Mouse (Mus musculus) MEL (cell line): ENCODE measurements around the gene Prkce. TPM values are rescaled to one million over a fixed set of nuclear protein-coding genes. Genes with fewer than 3 reads are reported as not detected.
A peak's percentile ranks its signal among the peaks of the same experiment; 100 is the strongest.

Source experiments
- DNase-seq: peaks from one replicate; pipeline ENCODE4 v3.0.0; 2011; ENCODE audit warnings: low read depth, low spot score
- H3K27ac ChIP-seq: 2 replicates; pipeline ENCODE4 v1.5.1; 2012; ENCODE audit warnings: low read depth, mild to moderate bottlenecking, control low read depth, low read length, moderate library complexity; ENCODE audit not compliant: control insufficient read depth
- H3K27me3 ChIP-seq, 2 experiments: fragments of 150-350 bp in 1 of 2; sonication (generic) in 1 of 2; 2 replicates each; pipeline ENCODE4 v1.6.1; 2012; ENCODE audit warnings: low read length in 2 of 2, mild to moderate bottlenecking in 2 of 2, improper control_type of control experiment in 1 of 2, moderate library complexity in 1 of 2; ENCODE audit not compliant: insufficient read depth in 2 of 2, control insufficient read depth in 1 of 2
- H3K36me3 ChIP-seq, 2 experiments: 2 replicates each; pipeline ENCODE4 v1.6.1; 2012 to 2014; ENCODE audit warnings: low read length in 2 of 2, improper control_type of control experiment in 1 of 2, inconsistent platforms in 1 of 2, mild to moderate bottlenecking in 1 of 2; ENCODE audit not compliant: insufficient read depth in 2 of 2, control insufficient read depth in 1 of 2
- H3K4me1 ChIP-seq, 2 experiments: fragments of 150-350 bp in 1 of 2; sonication (generic) in 1 of 2; 2 replicates each; pipeline ENCODE4 v1.6.1; 2012; ENCODE audit warnings: low read length in 2 of 2, improper control_type of control experiment in 1 of 2, mild to moderate bottlenecking in 1 of 2; ENCODE audit not compliant: insufficient read depth in 2 of 2, control insufficient read depth in 1 of 2
- H3K4me3 ChIP-seq, 2 experiments: fragments of 150-350 bp in 1 of 2; sonication (generic) in 1 of 2; 2 replicates each; pipeline ENCODE4 v1.5.1; 2012; ENCODE audit warnings: low read depth in 2 of 2, low read length in 2 of 2, mild to moderate bottlenecking in 2 of 2, moderate library complexity in 2 of 2, control low read depth in 1 of 2, improper control_type of control experiment in 1 of 2; ENCODE audit not compliant: control insufficient read depth in 1 of 2, insufficient read depth in 1 of 2
- H3K79me2 ChIP-seq: 2 replicates; pipeline ENCODE4 v1.6.1; 2012; ENCODE audit warnings: mild to moderate bottlenecking, low read length, moderate library complexity; ENCODE audit not compliant: control insufficient read depth, poor library complexity, insufficient read depth
- H3K9ac ChIP-seq: 2 replicates; pipeline ENCODE4 v1.6.1; 2012; ENCODE audit warnings: low read depth, mild to moderate bottlenecking, control low read depth, low read length, moderate library complexity; ENCODE audit not compliant: control insufficient read depth, poor library complexity, severe bottlenecking
- H3K9me3 ChIP-seq: fragments of 150-350 bp; sonication (generic); replicated peaks from 2 replicates; pipeline ENCODE4 v1.6.1; 2012; ENCODE audit warnings: mild to moderate bottlenecking, low read length, improper control_type of control experiment, moderate library complexity; ENCODE audit not compliant: insufficient read depth
- CTCF ChIP-seq, 3 experiments: IDR thresholded peaks in 2 of 3; conservative IDR thresholded peaks in 1 of 3; 2 replicates each; pipeline ENCODE4 v1.5.1; 2011 to 2012; ENCODE audit warnings: low read length in 3 of 3, low read depth in 2 of 3, mild to moderate bottlenecking in 2 of 3, improper control_type of control experiment in 1 of 3, inconsistent platforms in 1 of 3, mixed read lengths in 1 of 3, moderate library complexity in 1 of 3; ENCODE audit not compliant: control insufficient read depth in 1 of 3, insufficient read depth in 1 of 3, poor library complexity in 1 of 3, severe bottlenecking in 1 of 3
- ELF1 ChIP-seq: IDR thresholded peaks from 2 replicates; pipeline ENCODE4 v1.6.1; 2014; ENCODE audit warnings: low read depth, mild to moderate bottlenecking, inconsistent platforms, low read length, improper control_type of control experiment, moderate library complexity
- EP300 ChIP-seq, 2 experiments: IDR thresholded peaks; 2 replicates each; pipeline ENCODE4 v1.6.1; 2011; ENCODE audit warnings: improper control_type of control experiment in 2 of 2, low read length in 2 of 2, low read depth in 1 of 2, mild to moderate bottlenecking in 1 of 2
- ETS1 ChIP-seq: IDR thresholded peaks from 2 replicates; pipeline ENCODE4 v1.6.1; 2012; ENCODE audit warnings: low read depth, mild to moderate bottlenecking, inconsistent platforms, low read length, improper control_type of control experiment, moderate library complexity
- GABPA ChIP-seq: IDR thresholded peaks from 2 replicates; pipeline ENCODE4 v1.6.1; 2012; ENCODE audit warnings: low read depth, mild to moderate bottlenecking, inconsistent platforms, low read length, improper control_type of control experiment, moderate library complexity
- GATA1 ChIP-seq: IDR thresholded peaks from 2 replicates; pipeline ENCODE4 v1.6.1; 2011; ENCODE audit warnings: low read depth, low read length, improper control_type of control experiment
- HCFC1 ChIP-seq: IDR thresholded peaks from 2 replicates; pipeline ENCODE4 v1.6.1; 2012; ENCODE audit warnings: low read depth, mild to moderate bottlenecking, inconsistent platforms, low read length, improper control_type of control experiment, moderate library complexity
- JUND ChIP-seq: IDR thresholded peaks from 2 replicates; pipeline ENCODE4 v1.6.1; 2011; ENCODE audit warnings: low read depth, mild to moderate bottlenecking, improper control_type of control experiment, low read length
- MAZ ChIP-seq: IDR thresholded peaks from 2 replicates; pipeline ENCODE4 v1.6.1; 2012; ENCODE audit warnings: low read depth, mild to moderate bottlenecking, inconsistent platforms, low read length, improper control_type of control experiment
- MXI1 ChIP-seq: IDR thresholded peaks from 2 replicates; pipeline ENCODE4 v1.6.1; 2011; ENCODE audit warnings: mild to moderate bottlenecking, low read depth, low read length, improper control_type of control experiment
- MYB ChIP-seq: IDR thresholded peaks from 2 replicates; pipeline ENCODE4 v1.6.1; 2011; ENCODE audit warnings: mild to moderate bottlenecking, low read depth, low read length, improper control_type of control experiment
- MYC ChIP-seq: IDR thresholded peaks from 2 replicates; pipeline ENCODE4 v1.6.1; 2011; ENCODE audit warnings: low read depth, mild to moderate bottlenecking, low read length, improper control_type of control experiment, moderate library complexity
- POLR2A ChIP-seq, 2 experiments: IDR thresholded peaks; 2 replicates each; pipeline ENCODE4 v1.6.1; 2011 to 2012; ENCODE audit warnings: low read length in 2 of 2, mild to moderate bottlenecking in 2 of 2, control low read depth in 1 of 2, improper control_type of control experiment in 1 of 2, low read depth in 1 of 2, moderate library complexity in 1 of 2; ENCODE audit not compliant: control insufficient read depth in 1 of 2, insufficient read depth in 1 of 2, poor library complexity in 1 of 2
- POLR2AphosphoS2 ChIP-seq: IDR thresholded peaks from 2 replicates; pipeline ENCODE4 v1.6.1; 2011; ENCODE audit warnings: low read length, improper control_type of control experiment
- POLR2AphosphoS5 ChIP-seq: IDR thresholded peaks from 2 replicates; pipeline ENCODE4 v1.6.1; 2012; ENCODE audit warnings: low read depth, borderline replicate concordance, mild to moderate bottlenecking, inconsistent platforms, low read length, moderate library complexity, mixed read lengths
- RAD21 ChIP-seq: IDR thresholded peaks from 2 replicates; pipeline ENCODE4 v1.6.1; 2011; ENCODE audit warnings: mild to moderate bottlenecking, low read depth, low read length, improper control_type of control experiment
- RCOR1 ChIP-seq: IDR thresholded peaks from 2 replicates; pipeline ENCODE4 v1.6.1; 2012; ENCODE audit warnings: low read depth, mild to moderate bottlenecking, inconsistent platforms, low read length, improper control_type of control experiment
- SIN3A ChIP-seq: IDR thresholded peaks from 2 replicates; pipeline ENCODE4 v1.6.1; 2012; ENCODE audit warnings: low read length, improper control_type of control experiment, inconsistent platforms
- SMC3 ChIP-seq: IDR thresholded peaks from 2 replicates; pipeline ENCODE4 v1.6.1; 2011; ENCODE audit warnings: low read depth, low read length, improper control_type of control experiment
- TAL1 ChIP-seq: IDR thresholded peaks from 2 replicates; pipeline ENCODE4 v1.6.1; 2012; ENCODE audit warnings: mild to moderate bottlenecking, inconsistent platforms, low read length, moderate library complexity, mixed read lengths
- TBP ChIP-seq: IDR thresholded peaks from 2 replicates; pipeline ENCODE4 v1.8.0; 2011; ENCODE audit warnings: low read depth, low read length, improper control_type of control experiment
- TCF12 ChIP-seq: IDR thresholded peaks from 2 replicates; pipeline ENCODE4 v1.6.1; 2014; ENCODE audit warnings: low read depth, mild to moderate bottlenecking, inconsistent platforms, low read length, improper control_type of control experiment, moderate library complexity
- USF2 ChIP-seq, 2 experiments: IDR thresholded peaks; 2 replicates each; pipeline ENCODE4 v1.6.1; 2011 to 2012; ENCODE audit warnings: improper control_type of control experiment in 2 of 2, low read length in 2 of 2, borderline replicate concordance in 1 of 2, inconsistent platforms in 1 of 2, low read depth in 1 of 2, mild to moderate bottlenecking in 1 of 2; ENCODE audit not compliant: insufficient read depth in 1 of 2
- ZC3H11A ChIP-seq: IDR thresholded peaks from 2 replicates; pipeline ENCODE4 v1.6.1; 2012; ENCODE audit warnings: low read depth, mild to moderate bottlenecking, inconsistent platforms, low read length, improper control_type of control experiment
- ZKSCAN1 ChIP-seq: IDR thresholded peaks from 2 replicates; pipeline ENCODE4 v1.6.1; 2012; ENCODE audit warnings: low read depth, mild to moderate bottlenecking, inconsistent platforms, low read length, improper control_type of control experiment, moderate library complexity
- polyA plus RNA-seq, 2 experiments: library from polyadenylated mRNA; stranded (reverse) in 1 of 2; unstranded in 1 of 2; fragments of >175 nt in 1 of 2; fragments of >200 nt in 1 of 2; gene quantifications; 2 replicates each; pipeline versions ENCODE4 v1.2.1 to v1.2.4; 2012; ENCODE audit warnings: low replicate concordance in 2 of 2, low read depth in 1 of 2; ENCODE audit not compliant: insufficient read length in 2 of 2, insufficient read depth in 1 of 2, missing spikeins in 1 of 2
- total RNA-seq: library from RNA; depleted of rRNA; stranded (reverse); fragments of 300-350 nt; gene quantifications from 2 replicates; pipeline ENCODE4 v1.2.3, GENCODE M21; 2012

Prkce gene
- total and polyA plus RNA-seq, 3 experiments: 3.0 to 5.3 TPM; not detected in 1

GRCm38 (mm10) chr17:86479406-86479805 is 311.8 kb downstream of the Prkce start:
- Histone ChIP-seq H3K79me2 (no peaks in the 10 kb centered on the region), H3K4me3 (no peak overlapping the region), H3K9me3 (no peaks in the 10 kb centered on the region), H3K9ac (no peak overlapping the region), H3K27ac (no peak overlapping the region), H3K4me1 (no peaks in the 10 kb centered on the region), H3K36me3 (no peaks in the 10 kb centered on the region), H3K27me3 (no peaks in the 10 kb centered on the region)
- TF ChIP-seq JUND (no peak), POLR2AphosphoS2 (no peak)
- no peak for DNase-seq

GRCm38 (mm10) chr17:86482675-86483074 is 315.1 kb downstream of the Prkce start:
- Histone ChIP-seq H3K79me2 (no peaks in the 10 kb centered on the region), H3K36me3 (peaks cover 0 to 14% of the 10 kb centered on the region in 2 experiments; a peak in 2 of 4 replicates), H3K9ac (no peak overlapping the region), H3K9me3 (no peaks in the 10 kb centered on the region), H3K4me3 (no peak overlapping the region), H3K27ac (no peak overlapping the region), H3K4me1 (peaks cover 8 to 11% of the 10 kb centered on the region in 2 experiments), H3K27me3 (no peaks in the 10 kb centered on the region)
- DNase-seq: no peak
- TF ChIP-seq GABPA (no peak), MYC (no peak), MYB (no peak)

GRCm38 (mm10) chr17:86484087-86484737 is 316.6 kb downstream of the Prkce start:
- DNase-seq: peak; percentile 84
- no peaks in the 10 kb centered on the region for H3K27me3 ChIP-seq
- peaks cover 0 to 25% of the 10 kb centered on the region in 2 experiments; a peak in 2 of 4 replicates for H3K36me3 ChIP-seq
- H3K9me3 ChIP-seq: no peaks in the 10 kb centered on the region
- peaks cover 21 to 26% of the 10 kb centered on the region in 2 experiments for H3K4me1 ChIP-seq
- H3K4me3 ChIP-seq: no peak overlapping the region
- no peak overlapping the region for H3K27ac ChIP-seq
- H3K79me2 ChIP-seq: no peaks in the 10 kb centered on the region
- H3K9ac ChIP-seq: no peak overlapping the region
- TF ChIP-seq POLR2AphosphoS5 (no peak), MAZ (no peak), HCFC1 (no peak), USF2 (IDR thresholded peaks at IDR 0.05; ENCODE audit: borderline replicate concordance in 1 of 2, insufficient read depth in 1 of 2, low read depth in 1 of 2, low read length in 2 of 2) (no peak), JUND (no peak), ETS1 (no peak), GATA1 (no peak), TAL1 (no peak), POLR2A (IDR thresholded peaks at IDR 0.05; ENCODE audit: control insufficient read depth in 1 of 2, insufficient read depth in 1 of 2, low read depth in 1 of 2, low read length in 2 of 2, poor library complexity in 1 of 2) (no peak), MYC (no peak), MXI1 (no peak), ZC3H11A (peak; percentile 76), CTCF (IDR thresholded peaks at IDR 0.05 in 2 of 3, conservative IDR thresholded peaks at IDR 0.05 in 1 of 3; ENCODE audit: control insufficient read depth in 1 of 3, insufficient read depth in 1 of 3, low read depth in 2 of 3, low read length in 3 of 3, poor library complexity in 1 of 3, severe bottlenecking in 1 of 3) (peak; percentile 69 to 92 (median 82)), ELF1 (peak; percentile 41; the same call in 1 of the 2 replicates), SIN3A (no peak), ZKSCAN1 (no peak), TCF12 (no peak), SMC3 (peak; percentile 92), MYB (no peak), RCOR1 (no peak), POLR2AphosphoS2 (no peak), RAD21 (peak; percentile 75), GABPA (no peak), EP300 (IDR thresholded peaks at IDR 0.05; ENCODE audit: low read depth in 1 of 2, low read length in 2 of 2) (no peak), TBP (no peak)
